Mouse (Mus musculus) G1E (cell line): Measurements from ENCODE around the gene Aff3.

Source experiments
- CTCF ChIP-seq: IDR thresholded peaks from 2 replicates; pipeline ENCODE4 v1.5.1; 2012; ENCODE audit warnings: low read depth, low read length, inconsistent platforms, mixed read lengths
- GATA1 ChIP-seq: IDR thresholded peaks from 2 replicates; pipeline ENCODE4 v1.6.1; 2012; ENCODE audit warnings: borderline replicate concordance, low read length, inconsistent platforms, mixed read lengths
- GATA2 ChIP-seq: IDR thresholded peaks from 2 replicates; pipeline ENCODE4 v1.6.1; 2012; ENCODE audit warnings: low read depth, low read length, inconsistent platforms, borderline replicate concordance
- POLR2AphosphoS5 ChIP-seq: IDR thresholded peaks from 2 replicates; pipeline ENCODE4 v1.6.1; 2012; ENCODE audit warnings: low read depth, low read length, inconsistent platforms; ENCODE audit not compliant: insufficient replicate concordance
- TAL1 ChIP-seq: conservative IDR thresholded peaks from 2 replicates; pipeline ENCODE4 v1.6.1; 2012; ENCODE audit warnings: low read depth, low read length, inconsistent platforms, mixed read lengths

- TF ChIP-seq CTCF (no peak), GATA1 (no peak), POLR2AphosphoS5 (no peak), TAL1 (no peak), GATA2 (no peak)
These were observed 127.7 kb downstream of the Aff3 start for GRCm38 (mm10) chr1:38536929-38537540.
